Mouse (Mus musculus) spleen, adult 2 months (tissue): ENCODE measurements at regions not wholly inside any gene's neighbourhood (a gene's known extent, or its start where the extent isn't known, plus 50 kb on each side); places are given as distances from the start of the nearest gene placed in this dataset.

Source experiments
- CTCF ChIP-seq: fragments of 200-500 bp; IDR thresholded peaks from 2 replicates; pipeline ENCODE4 v1.5.1; 2011; ENCODE audit warnings: mild to moderate bottlenecking, inconsistent platforms; ENCODE audit not compliant: insufficient read depth, insufficient read length, insufficient replicate concordance; ENCODE audit errors: extremely low read depth
- POLR2A ChIP-seq: fragments of 200-500 bp; IDR thresholded peaks from 2 replicates; pipeline ENCODE4 v1.6.1; 2011; ENCODE audit warnings: low read depth, low read length, inconsistent platforms

DNA sequence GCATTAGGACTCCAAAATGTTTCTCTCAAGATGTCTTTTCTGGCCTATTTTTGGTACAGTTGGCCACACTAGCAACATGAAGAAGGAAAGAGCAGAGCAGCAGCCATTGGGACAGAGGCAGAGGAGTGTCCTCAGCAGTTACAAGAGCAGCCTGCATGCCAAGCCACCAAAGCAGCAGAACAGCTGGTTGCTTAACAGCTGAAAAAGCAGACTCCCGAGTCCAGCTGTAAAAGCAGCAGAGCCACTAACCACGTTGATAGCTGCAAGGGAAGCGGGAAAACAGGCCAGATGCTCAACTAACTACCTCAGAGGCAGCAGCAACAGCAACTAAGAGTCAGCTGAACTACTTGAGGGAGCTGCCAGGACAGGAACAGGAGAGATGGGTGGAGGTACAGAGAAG, 134.4 kb upstream of the Sh3bp4 start:
- TF ChIP-seq CTCF, result no peak
- TF ChIP-seq POLR2A, result no peak
